Mouse (Mus musculus): Measurements from ENCODE around the gene Gm10488. TPM values are rescaled to one million over a fixed set of nuclear protein-coding genes. Genes with fewer than 3 reads are reported as not detected.
"Not testable (repeated sequence)": the region's sequence is repeated elsewhere in the genome, so short reads cannot be mapped to it uniquely, and the experiment has no call there.

The Gm10488 gene
- polyA plus RNA-seq (2014; fragmentation: Nextera tagmentation; extraction: Ambion mirVana), result not detected in 2 replicates

DNA sequence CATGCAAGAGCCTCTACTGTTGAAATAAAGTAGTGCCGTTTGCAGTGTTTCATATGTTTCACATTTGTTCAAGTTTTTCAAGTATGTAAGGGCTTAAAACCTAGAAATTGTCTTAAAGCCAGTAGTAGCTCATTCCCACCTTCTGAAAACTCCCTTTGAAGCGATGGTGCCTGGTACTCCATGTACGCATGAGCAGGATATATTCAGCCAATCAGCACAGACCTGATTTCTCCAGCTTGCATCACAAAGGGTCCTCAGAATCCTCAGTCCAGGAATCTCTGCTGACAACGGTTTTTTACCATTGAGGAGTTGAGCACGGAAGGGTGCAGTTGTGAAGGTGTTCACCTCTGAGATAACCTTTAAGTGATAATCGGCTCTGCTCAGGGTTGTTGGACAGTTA is at the start of gene Gm10488:
Gene Gm10488 (plus strand): TSS at position 301 of the 400 bp plus-strand sequence.
- not testable (repeated sequence) for H3K4me3 ChIP-seq (ENCODE audit: control insufficient read depth in 1 of 2, insufficient read depth in 1 of 2, low read depth in 1 of 2, low read length in 2 of 2); H3K27ac ChIP-seq (replicated peaks in 1 of 2; ENCODE audit: control insufficient read depth in 1 of 2, insufficient read depth in 1 of 2, low read depth in 2 of 2, low read length in 2 of 2); H3K9ac ChIP-seq (ENCODE audit: low read length); H3K9me3 ChIP-seq (ENCODE audit: control insufficient read depth, low read length); H3K36me3 ChIP-seq (ENCODE audit: control insufficient read depth, insufficient read depth, low read length); H3K27me3 ChIP-seq (ENCODE audit: control insufficient read depth, insufficient read depth, low read length); H3K4me1 ChIP-seq (ENCODE audit: control insufficient read depth in 2 of 2, insufficient read depth in 2 of 2, low read length in 2 of 2); ATAC-seq (ENCODE audit: insufficient number of reproducible peaks, insufficient read depth, low FRiP score, low read depth); H3K4me2 ChIP-seq (ENCODE audit: low read length)
- no CpG with 5 or more reads among the region's 6 CpGs for WGBS

Small RNAs within 50 kb of the gene (microRNA-seq; reads per million reads assigned to microRNA genes)
- not detected for gene Gm44298

Measured in heart, embryonic 14.5 days (tissue).